Mouse (Mus musculus) mammary gland, adult 2 months (tissue): ENCODE measurements around the gene Olfr281. TPM values are rescaled to one million over a fixed set of nuclear protein-coding genes. Genes with fewer than 3 reads are reported as not detected.

Experiments used
- polyA plus RNA-seq: library from polyadenylated mRNA; depleted of rRNA; stranded (reverse); fragments of >200 nt; gene quantifications from 2 replicates; pipeline ENCODE4 v1.2.3, GENCODE M21; 2012; ENCODE audit warnings: low replicate concordance; rRNA removed

Olfr281 gene
- not detected in 2 replicates for polyA plus RNA-seq

DNA sequence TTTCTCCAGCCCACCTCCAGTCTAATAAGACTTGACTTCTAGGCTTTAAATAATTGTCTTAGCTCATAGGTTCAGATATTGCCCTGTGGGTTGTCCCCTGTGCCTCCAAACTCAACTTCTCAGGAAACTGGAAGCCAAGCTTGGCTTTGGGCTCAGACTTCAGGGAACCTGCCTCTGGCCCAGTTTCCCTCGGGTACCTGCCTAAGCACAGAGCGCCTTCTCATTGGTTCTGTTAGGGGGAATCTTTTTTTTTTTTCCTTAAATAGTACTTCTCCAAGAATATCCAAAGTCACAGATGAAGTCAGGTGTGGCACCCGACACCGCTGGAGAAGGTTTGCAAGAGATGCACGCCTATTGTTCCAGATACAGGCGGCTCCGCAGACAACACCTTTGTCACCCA lies at the start of gene Olfr281:
TSS of gene Olfr281 (plus strand) at position 301 of the 400 bp plus-strand sequence.

DNA sequence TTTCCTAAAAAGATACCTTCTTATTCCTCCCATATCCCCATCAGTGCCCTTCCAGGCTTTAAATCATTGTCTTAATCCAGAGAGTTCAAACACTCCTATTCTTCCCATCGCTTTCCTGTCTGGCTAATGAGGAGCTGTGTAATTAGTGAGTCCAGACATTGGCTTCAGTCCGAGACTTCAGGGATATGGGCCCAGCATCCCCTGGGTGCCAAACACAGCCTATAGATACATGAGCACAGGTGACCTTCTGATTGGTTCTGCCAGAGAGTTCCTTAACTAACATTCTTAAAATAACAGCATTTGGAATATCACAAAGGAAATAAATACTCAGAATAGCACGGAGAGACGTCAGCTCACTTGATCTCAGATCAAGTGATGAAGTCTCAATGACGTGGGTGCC lies 21.5 kb upstream of the Olfr281 start, which contains the start of gene Olfr282:
TSS of gene Olfr282 (plus strand) at position 301 of the 400 bp plus-strand sequence.

DNA sequence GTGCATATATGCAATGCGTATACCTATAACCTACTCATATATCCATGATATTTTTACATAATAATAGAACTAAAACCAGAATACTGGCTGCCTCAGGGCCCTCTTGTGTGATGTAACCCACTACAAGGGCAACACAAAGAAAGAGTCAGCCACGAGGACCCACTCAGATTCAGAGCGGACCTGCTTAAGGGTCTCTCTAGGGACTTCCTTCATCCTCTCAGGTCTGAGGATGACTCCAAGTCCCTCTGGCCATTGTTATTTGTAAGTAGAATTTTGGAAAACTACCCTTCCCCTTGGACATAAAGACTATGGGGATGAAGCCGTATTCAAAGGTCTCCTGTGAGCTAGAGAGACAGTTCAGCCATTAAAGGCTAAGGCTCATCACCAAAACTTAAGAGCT lies 17.2 kb downstream of the Olfr281 start, which contains the start of gene OR5BS1P:
TSS of gene OR5BS1P (plus strand) at position 301 of the 400 bp plus-strand sequence.

DNA sequence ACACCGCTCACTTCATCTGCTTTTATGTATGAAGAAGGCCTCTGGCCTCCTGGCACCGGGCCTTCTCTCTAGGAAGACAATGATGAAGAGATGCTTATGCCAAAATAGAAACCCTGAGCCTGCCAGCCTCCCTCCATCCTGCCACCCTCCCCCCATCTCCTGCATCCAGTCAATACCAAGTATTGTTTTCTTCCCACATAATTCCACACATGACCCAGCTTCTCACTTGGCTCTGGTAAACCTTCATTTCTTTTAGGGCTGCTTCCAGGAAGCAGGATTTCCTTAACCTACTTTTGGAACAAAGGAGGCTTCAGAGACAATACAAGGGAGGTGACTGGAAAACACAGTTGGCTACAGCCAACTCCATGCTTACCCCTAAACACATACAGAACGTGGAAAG lies 30.3 kb downstream of the Olfr281 start, which contains the start of gene Lalba:
TSS of gene Lalba (minus strand) at position 21 of the 400 bp plus-strand sequence.

DNA sequence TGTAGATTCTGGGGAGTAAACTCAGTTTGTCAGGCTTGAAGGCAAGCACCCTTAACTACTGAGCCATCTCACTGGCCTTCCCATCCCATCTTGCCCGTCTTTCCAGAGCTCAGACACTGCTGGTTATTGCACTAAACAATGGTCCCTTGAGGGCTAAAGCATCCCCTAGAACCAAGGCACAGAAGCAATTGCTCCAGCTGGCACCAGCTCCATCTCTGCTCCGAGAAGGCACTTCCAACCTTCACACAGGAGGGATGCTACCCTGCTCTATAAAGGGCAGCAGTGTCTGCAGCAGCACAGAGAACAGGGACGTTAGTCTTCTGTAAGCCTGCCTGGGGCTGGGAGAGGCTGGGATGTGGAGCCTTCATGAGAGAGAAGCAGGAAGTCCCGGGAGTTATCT lies 39.7 kb downstream of the Olfr281 start, which contains the start of gene Olfr279:
TSS of gene Olfr279 (plus strand) at position 301 of the 400 bp plus-strand sequence.

Other genes with a start within 250 kb of the Olfr281 start
- gene Gm44579, start 231.6 kb upstream of the Olfr281 start, polyA plus RNA-seq, result not detected in 2 replicates
- gene Olfr287, start 231.5 kb upstream of the Olfr281 start, polyA plus RNA-seq, result not detected in 2 replicates
- gene Olfr286, start 218.1 kb upstream of the Olfr281 start, polyA plus RNA-seq, result not detected in 2 replicates
- not detected in 2 replicates for gene H1fnt, start 195.3 kb upstream of the Olfr281 start, polyA plus RNA-seq
- gene Zfp641, start 156.4 kb upstream of the Olfr281 start, polyA plus RNA-seq, result 1.3 and 3.5 TPM in 2 replicates
- not detected in 2 replicates for gene Olfr285, start 135.2 kb upstream of the Olfr281 start, polyA plus RNA-seq
- not detected in 2 replicates for gene Olfr284, start 111.6 kb upstream of the Olfr281 start, polyA plus RNA-seq
- gene Olfr283, start 71.6 kb upstream of the Olfr281 start, polyA plus RNA-seq, result not detected in 2 replicates
- gene Olfr282, start 21.4 kb upstream of the Olfr281 start, polyA plus RNA-seq, result not detected in 2 replicates
- gene OR5BS1P, start 17.3 kb downstream of the Olfr281 start, polyA plus RNA-seq, result not detected in 2 replicates
- 2.3 and 13.5 TPM in 2 replicates for gene Lalba, start 30.1 kb downstream of the Olfr281 start, polyA plus RNA-seq
- not detected in 2 replicates for gene Olfr279, start 39.8 kb downstream of the Olfr281 start, polyA plus RNA-seq
- 30.3 and 43.2 TPM in 2 replicates for gene Kansl2, start 81.7 kb downstream of the Olfr281 start, polyA plus RNA-seq
- 8.2 and 16.5 TPM in 2 replicates for gene Ccnt1, start 118.3 kb downstream of the Olfr281 start, polyA plus RNA-seq
- 0.36 TPM in 1 of 2 replicates, not detected in the other for gene 4930415O20Rik, start 118.4 kb downstream of the Olfr281 start, polyA plus RNA-seq
- gene Adcy6, start 157.5 kb downstream of the Olfr281 start, polyA plus RNA-seq, result 96.7 and 104 TPM in 2 replicates
- 69.4 and 133 TPM in 2 replicates for gene Cacnb3, start 178.3 kb downstream of the Olfr281 start, polyA plus RNA-seq
- 27.5 and 29.8 TPM in 2 replicates for gene Ddx23, start 210.3 kb downstream of the Olfr281 start, polyA plus RNA-seq
- 3.1 and 5.1 TPM in 2 replicates for gene Rnd1, start 224.9 kb downstream of the Olfr281 start, polyA plus RNA-seq